Mouse (Mus musculus): ENCODE measurements around the gene Capn12.

Capn12 gene

DNA sequence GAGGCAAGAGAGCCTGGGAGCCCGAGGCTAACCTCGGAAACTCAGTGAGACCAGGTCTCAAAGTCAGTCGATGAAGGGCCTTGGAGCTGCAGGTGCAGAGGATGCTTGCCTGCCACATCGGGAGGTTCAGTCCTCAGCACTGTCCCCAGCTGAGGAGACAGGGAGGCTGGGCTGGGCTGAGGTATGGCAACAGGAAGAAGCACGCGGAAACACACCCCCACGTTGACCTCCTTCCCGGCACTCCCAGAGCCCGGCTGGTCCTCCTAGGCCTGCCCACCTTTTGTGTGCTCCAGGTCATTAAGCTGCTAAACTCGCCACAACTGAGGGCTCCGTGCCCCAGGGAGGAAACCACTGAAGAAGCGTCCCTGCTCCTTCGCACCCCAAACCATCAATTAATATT, at the start of gene Capn12:
Gene Capn12 (plus strand): TSS at position 224 of the 400 bp plus-strand sequence.
- in situ Hi-C loops (cut with MseI, MboI): no loop called here

DNA sequence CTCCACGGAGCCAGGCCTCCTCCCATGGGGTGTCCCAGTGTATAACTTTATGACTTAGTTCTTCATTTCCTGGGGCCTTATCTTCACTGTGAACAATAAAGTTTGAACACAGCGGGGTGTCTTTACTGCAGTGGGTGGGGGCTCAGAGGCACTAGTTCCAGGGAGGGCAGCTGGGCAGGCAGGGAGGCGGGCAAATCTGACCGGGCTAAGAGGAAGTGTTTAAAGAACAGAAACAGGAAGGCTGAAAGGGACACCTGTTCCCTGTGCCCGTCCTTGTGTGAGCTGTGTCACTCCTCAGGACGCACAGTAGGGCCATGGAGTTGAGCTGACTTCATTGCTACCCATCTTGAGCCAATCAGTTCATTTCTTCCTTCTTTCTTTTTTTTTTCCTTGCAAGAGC, 49.1 kb upstream of the Capn12 start:
- in situ Hi-C loops (cut with MseI, MboI): no loop called here

- in situ Hi-C loops (cut with MseI, MboI): no loop called here
Measured at GRCm38 (mm10) chr7:28833723-28834347, 47.4 kb upstream of the Capn12 start, which contains the start of gene Lgals4. Gene Lgals4, plus strand, starts transcription at chr7:28833854.

GRCm38 (mm10) chr7:28836936-28837335, 44.3 kb upstream of the Capn12 start:
- in situ Hi-C loops (cut with MseI, MboI): no loop called here

DNA sequence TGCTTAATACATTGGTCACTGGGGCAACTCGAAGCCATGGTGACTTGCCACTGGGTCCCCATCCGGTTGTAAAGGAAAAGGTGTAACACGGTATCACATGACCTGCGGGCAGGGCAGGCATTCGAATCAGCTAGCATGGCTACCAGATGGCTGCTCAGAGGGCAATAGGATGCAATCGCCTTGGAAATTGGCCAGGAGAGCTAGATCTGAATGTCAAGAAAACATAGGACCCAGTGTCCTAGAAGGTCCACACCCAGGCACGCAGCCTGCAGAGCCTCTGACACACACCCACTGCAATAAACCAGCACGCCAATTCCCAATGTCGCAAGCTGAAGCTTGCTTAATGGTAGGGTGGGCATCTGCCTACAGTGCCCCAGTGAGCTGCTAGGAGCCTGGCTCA, 42.9 kb upstream of the Capn12 start:
- in situ Hi-C loops (cut with MseI, MboI): no loop called here

DNA sequence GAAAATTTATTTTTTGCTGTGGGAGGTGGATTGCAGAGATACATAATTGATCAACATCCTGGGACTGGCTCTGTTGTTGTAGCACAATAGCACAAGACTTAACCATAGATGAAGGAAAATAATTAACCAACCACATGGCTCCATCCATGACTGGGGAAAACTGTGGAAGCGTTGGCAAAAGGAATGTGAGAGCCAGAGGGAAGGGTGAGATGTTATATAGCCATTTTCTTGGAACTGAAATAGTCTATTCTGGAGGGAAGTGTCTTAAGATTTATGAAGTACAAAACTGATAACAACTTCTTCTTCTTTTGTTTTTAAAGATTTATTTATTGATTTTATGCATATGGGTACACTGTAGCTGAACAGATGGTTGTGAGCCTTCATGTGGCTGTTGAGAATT, 33.9 kb upstream of the Capn12 start:
- in situ Hi-C loops (cut with MseI, MboI): no loop called here

DNA sequence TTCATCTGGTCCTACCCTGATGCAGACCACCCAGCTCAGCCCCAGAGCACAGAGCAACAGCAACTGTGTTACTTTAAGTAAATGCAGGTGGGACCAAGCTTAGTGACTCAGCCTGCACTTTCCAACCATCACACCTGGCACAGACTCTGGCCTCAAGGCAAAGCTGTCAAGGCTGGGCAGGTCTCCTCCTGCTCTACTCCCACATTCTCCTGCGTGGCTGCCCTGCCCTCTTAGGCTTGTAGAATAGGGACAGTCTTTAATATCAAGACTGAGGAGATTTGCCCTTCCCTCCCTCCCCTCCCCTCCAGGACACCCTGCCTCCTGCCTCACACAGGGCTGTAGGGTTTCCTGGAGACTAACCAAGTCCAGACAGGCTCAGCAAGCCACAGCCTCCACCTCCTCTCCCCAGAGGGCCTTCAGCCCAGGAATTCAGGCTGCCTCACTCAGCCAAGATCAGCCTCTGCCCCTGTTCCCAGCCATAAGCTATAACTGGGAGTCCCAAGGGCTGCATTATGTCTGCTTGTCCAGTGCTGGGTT, 31.5 kb upstream of the Capn12 start:
- in situ Hi-C loops (cut with MseI, MboI): no loop called here

GRCm38 (mm10) chr7:28850642-28851041, 30.6 kb upstream of the Capn12 start:
- in situ Hi-C loops (cut with MseI, MboI): no loop called here

- in situ Hi-C loops (cut with MseI, MboI): no loop called here
Measured at GRCm38 (mm10) chr7:28859953-28860352, 21.3 kb upstream of the Capn12 start.

GRCm38 (mm10) chr7:28860898-28861297, 20.3 kb upstream of the Capn12 start:
- in situ Hi-C loops (cut with MseI, MboI): no loop called here

- in situ Hi-C loops (cut with MseI, MboI): no loop called here
Measured at GRCm38 (mm10) chr7:28862817-28863499, 18.3 kb upstream of the Capn12 start.

DNA sequence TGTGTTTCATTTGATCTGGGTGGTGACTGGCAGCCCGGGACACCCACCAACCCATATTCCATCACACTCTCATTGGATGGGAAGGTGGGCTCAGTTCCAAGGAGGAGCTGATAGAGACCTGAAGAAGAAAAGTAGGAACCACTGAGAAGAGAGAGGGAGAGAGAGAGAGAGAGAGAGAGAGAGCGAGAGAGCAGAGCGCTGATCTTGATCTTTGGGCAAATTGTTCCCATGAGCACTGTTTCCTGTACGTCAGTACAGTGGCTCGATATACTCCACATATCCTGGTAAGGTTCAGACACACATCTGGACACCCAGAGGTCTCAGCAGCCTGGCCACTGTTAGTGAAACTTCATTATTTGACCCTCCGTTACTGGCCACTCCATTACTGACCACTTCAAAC, 17.7 kb upstream of the Capn12 start, which contains the start of gene Lgals7:
Gene Lgals7 (plus strand): TSS at position 314 of the 400 bp plus-strand sequence.
- in situ Hi-C loops (cut with MseI, MboI): no loop called here

DNA sequence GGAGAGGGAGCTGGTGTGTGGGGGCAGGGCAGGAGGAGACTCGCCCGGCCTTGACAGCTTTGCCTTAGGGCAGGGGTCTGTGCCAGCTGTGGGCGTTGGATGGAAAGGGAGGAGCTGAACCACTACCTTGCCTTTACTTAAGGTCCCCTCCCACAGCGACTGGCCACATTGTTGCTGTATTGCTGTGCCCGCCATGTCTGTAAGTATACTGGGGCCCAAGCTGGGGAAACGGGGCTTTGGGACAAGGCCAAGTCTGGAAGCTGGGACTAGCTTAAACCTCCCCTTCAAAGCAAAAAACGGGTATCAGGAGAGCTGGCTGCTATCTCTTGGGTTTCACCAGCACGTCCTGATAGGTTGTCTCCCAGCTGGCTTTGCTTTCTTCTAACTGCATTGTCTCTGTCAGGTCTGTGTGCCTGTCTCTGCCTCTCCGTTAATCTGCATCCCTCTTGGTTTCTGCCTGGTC, 16.9 kb upstream of the Capn12 start:
- in situ Hi-C loops (cut with MseI, MboI): no loop called here

DNA sequence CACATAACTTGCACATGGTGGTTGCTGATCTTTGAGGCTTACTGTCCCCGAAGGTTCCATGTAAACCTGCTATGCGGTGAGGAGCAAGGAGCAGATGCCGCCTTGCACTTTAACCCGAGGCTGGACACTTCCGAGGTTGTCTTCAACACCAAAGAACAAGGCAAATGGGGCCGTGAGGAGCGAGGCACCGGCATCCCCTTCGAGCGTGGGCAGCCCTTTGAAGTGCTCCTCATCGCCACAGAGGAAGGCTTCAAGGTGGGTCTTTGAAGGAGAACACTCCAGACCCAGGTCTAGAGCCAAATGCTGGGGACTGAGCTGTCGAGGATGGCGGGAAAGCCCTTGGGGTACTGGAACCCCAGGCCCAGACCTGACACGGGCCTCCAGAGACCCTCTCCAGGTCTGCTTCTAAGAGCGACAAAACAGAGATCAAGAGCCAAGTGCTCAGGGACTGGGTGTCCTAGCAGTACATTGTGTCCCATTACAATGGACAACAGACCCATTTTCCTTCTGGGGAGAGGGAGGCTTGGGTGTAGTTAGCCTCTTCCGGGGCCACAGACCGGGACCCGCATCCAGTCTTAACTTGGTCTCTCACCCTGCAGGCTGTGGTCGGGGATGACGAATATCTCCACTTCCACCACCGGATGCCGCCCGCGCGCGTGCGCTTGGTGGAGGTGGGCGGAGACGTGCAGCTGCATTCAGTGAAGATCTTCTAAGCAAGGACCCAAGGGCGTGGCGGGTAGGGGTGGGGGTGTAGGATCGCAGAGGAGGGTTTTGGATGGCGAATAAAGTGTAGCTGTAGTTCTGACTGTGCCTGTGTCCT, 15.5 kb upstream of the Capn12 start:
- in situ Hi-C loops (cut with MseI, MboI): loop anchor here (5.0 kb wide), 2 partner anchors 73 to 78 kb away; partner anchors contain the start of gene Rinl (in 1 of the 2)

DNA sequence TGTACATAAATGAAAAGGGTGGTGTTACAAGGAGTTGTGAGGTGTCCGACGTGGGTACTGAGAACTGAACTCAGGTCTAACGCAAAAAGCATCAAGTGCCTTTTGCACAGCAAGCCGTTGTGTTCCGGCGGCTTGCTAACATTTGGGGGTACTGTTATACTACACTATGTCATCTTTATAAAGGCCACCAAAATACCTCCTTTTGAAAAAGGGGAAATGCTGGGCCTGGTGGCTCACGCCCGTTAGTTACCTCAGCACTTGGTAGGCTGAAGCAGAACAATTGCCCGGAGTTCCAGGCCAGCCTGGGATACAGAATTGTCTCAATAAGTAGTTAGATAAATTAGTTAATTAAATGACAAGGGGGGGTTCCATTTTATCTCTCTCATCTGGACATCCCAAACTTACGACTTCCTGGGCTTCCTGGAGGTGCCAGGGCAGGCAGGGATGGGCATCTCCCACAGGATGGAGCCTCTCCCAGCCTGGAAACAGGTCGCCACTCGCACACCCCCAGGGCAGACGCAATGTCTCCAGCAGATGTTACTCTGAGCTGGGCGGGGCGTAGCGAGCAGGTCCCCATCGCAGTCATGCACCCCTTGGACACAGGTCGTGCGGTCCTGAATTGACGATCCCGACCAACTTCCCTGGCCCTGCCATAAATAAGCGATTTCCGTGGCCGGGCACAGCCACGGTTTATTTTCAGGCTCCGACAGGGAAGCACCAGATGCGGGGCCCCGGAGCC, 14.3 kb upstream of the Capn12 start:
- in situ Hi-C loops (cut with MseI, MboI): loop anchor here (5.0 kb wide), 2 partner anchors 75 to 80 kb away; partner anchors contain the start of gene Rinl (in 1 of the 2)

DNA sequence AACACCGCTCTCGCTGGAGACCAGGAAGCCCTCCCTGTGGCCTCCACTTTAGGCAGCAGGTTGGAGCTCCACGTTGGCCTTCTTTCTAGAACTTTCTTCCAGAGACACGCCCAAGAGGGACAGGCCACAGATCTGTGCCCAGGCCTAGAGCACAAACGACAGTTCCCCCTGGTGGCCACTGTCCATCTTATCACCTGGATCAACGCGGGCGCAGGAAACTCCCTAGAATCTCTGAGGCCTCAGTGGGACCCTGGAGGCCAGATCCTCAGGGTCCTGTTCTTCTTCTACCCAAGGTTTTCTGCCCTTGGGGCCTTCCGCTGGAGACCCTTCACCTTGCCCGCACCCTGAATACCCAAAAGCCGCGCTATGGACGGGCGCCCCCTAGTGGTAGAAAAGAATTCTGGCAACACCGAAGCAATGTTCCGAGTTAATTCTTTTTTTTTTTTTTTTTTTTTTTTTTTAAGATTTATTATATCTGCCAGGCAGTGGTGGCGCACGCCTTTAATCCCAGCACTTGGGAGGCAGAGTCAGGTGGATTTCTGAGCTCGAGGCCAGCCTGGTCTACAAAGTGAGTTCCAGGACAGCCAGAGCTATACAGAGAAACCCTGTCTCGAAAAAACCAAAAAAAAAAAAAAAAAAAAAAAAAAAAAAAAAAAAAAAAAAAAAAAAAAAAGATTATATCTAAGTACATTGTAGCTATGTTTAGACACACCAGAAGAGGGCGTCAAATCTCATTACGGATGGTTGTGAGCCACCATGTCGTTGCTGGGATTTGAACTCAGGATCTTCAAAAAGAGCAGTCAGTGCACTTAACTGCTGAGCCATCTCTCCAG, 13.5 kb upstream of the Capn12 start:
- in situ Hi-C loops (cut with MseI, MboI): loop anchor here (5.0 kb wide), 2 partner anchors 75 to 80 kb away; partner anchors contain the start of gene Rinl (in 1 of the 2)

GRCm38 (mm10) chr7:28870901-28871664, 10.1 kb upstream of the Capn12 start:
- in situ Hi-C loops (cut with MseI, MboI): no loop called here

GRCm38 (mm10) chr7:28874565-28874964, 6.7 kb upstream of the Capn12 start:
- in situ Hi-C loops (cut with MseI, MboI): no loop called here

- in situ Hi-C loops (cut with MseI, MboI): no loop called here
Measured at GRCm38 (mm10) chr7:28876099-28876498, 5.1 kb upstream of the Capn12 start.

All from mouse trophoblast stem cell (cell line).